ENCODE assay signal across 9 mouse cellular contexts in genomic region chr9:61878889-61879288, GRCm38 (mm10). TPM values are rescaled to one million over a fixed set of nuclear protein-coding genes. Genes with fewer than 3 reads are reported as not detected.
DNase-seq lines count a peak whose midpoint lies in the region; ATAC-seq and TF ChIP-seq lines count a peak whose summit lies in the region.
"Had no signal": no experiment of that assay in that cellular context is flagged by ENCODE, and none has a peak within 500 bp of the region (broad histone marks: within the 10 kb centered on the region; RNA-seq: fewer than 3 reads in every experiment).

No protein-coding gene starts in this region.

- H3K4me3 ChIP-seq in midbrain, embryonic 10.5 days: no peak overlapping the region
- H3K4me3 ChIP-seq in midbrain, embryonic 16.5 days (ENCODE audit: low read depth, low read length): no peak overlapping the region
- H3K4me3 ChIP-seq in forebrain, embryonic 16.5 days (replicated peaks; ENCODE audit: low read length): no peak overlapping the region
- H3K4me3 ChIP-seq in limb, embryonic 13.5 days: no peak overlapping the region
- H3K4me3 ChIP-seq: megakaryocyte, embryonic 14.5 days had no signal

- WGBS in midbrain, embryonic 10.5 days: 22% methylated on average over 2 of the region's 2 CpGs
- 45% methylated on average over 2 of the region's 2 CpGs for WGBS in midbrain, embryonic 16.5 days
- 21% methylated on average over 2 of the region's 2 CpGs for WGBS in forebrain, embryonic 16.5 days
- 31% methylated on average over 2 of the region's 2 CpGs for WGBS in limb, embryonic 13.5 days

- no peak for TF ChIP-seq POLR2A in brain, embryonic 14.5 days (IDR thresholded peaks at IDR 0.05; ENCODE audit: borderline replicate concordance, extremely low read depth, insufficient read depth, insufficient read length, poor library complexity, severe bottlenecking)

- no peak overlapping the region for H3K4me2 ChIP-seq in midbrain, embryonic 16.5 days (ENCODE audit: low read length)
- H3K4me2 ChIP-seq in forebrain, embryonic 16.5 days (ENCODE audit: low read length): no peak overlapping the region
- no peak overlapping the region for H3K4me2 ChIP-seq in limb, embryonic 13.5 days (replicated peaks)

- peaks cover 26% of the 10 kb centered on the region for H3K27me3 ChIP-seq in midbrain, embryonic 10.5 days (ENCODE audit: low read depth, poor library complexity, severe bottlenecking)
- H3K27me3 ChIP-seq in midbrain, embryonic 16.5 days (ENCODE audit: control insufficient read depth, insufficient read depth, low read depth, low read length): no peaks in the 10 kb centered on the region
- H3K27me3 ChIP-seq in forebrain, embryonic 16.5 days (replicated peaks; ENCODE audit: control insufficient read depth, insufficient read depth, low read length): no peaks in the 10 kb centered on the region
- peaks cover 11% of the 10 kb centered on the region for H3K27me3 ChIP-seq in limb, embryonic 13.5 days

- no peaks in the 10 kb centered on the region for H3K9me3 ChIP-seq in midbrain, embryonic 10.5 days (replicated peaks)
- no peaks in the 10 kb centered on the region for H3K9me3 ChIP-seq in midbrain, embryonic 16.5 days (replicated peaks; ENCODE audit: control insufficient read depth, low read length, poor library complexity, severe bottlenecking)
- no peaks in the 10 kb centered on the region for H3K9me3 ChIP-seq in forebrain, embryonic 16.5 days (ENCODE audit: control insufficient read depth, low read length)
- H3K9me3 ChIP-seq in limb, embryonic 13.5 days: no peaks in the 10 kb centered on the region

- H3K4me1 ChIP-seq in midbrain, embryonic 10.5 days: peaks cover 45% of the 10 kb centered on the region
- peaks cover 18% of the 10 kb centered on the region for H3K4me1 ChIP-seq in midbrain, embryonic 16.5 days (ENCODE audit: control insufficient read depth, insufficient read depth, low read length)
- peaks cover 24% of the 10 kb centered on the region for H3K4me1 ChIP-seq in forebrain, embryonic 16.5 days (replicated peaks; ENCODE audit: control insufficient read depth, insufficient read depth, low read length)
- H3K4me1 ChIP-seq in limb, embryonic 13.5 days: peaks cover 33% of the 10 kb centered on the region

- no peaks in the 10 kb centered on the region for H3K36me3 ChIP-seq in midbrain, embryonic 10.5 days
- H3K36me3 ChIP-seq in midbrain, embryonic 16.5 days (ENCODE audit: control insufficient read depth, insufficient read depth, low read length): no peaks in the 10 kb centered on the region
- no peaks in the 10 kb centered on the region for H3K36me3 ChIP-seq in forebrain, embryonic 16.5 days (ENCODE audit: control insufficient read depth, insufficient read depth)
- H3K36me3 ChIP-seq in limb, embryonic 13.5 days: no peaks in the 10 kb centered on the region

- ATAC-seq in midbrain, embryonic 16.5 days: no peak
- peak; percentile 63 for ATAC-seq in forebrain, embryonic 16.5 days
- peak; percentile 44; the same call in 1 of the 2 replicates for ATAC-seq in limb, embryonic 13.5 days (ENCODE audit: low FRiP score, low read depth)

- DNase-seq in midbrain, embryonic 10.5 days (ENCODE audit: low spot score): peak; percentile 81
- DNase-seq in brain, embryonic 14.5 days (ENCODE audit: low read depth): peak; percentile 92
- DNase-seq in kidney, adult 9 months: peak; percentile 71
- peak; percentile 58 for DNase-seq in ovary, postnatal 14 days (ENCODE audit: low spot score)
- peak; percentile 56 to 59 for DNase-seq in thymus, postnatal 36 days

- H3K9ac ChIP-seq in midbrain, embryonic 16.5 days (ENCODE audit: low read depth, low read length): no peak overlapping the region
- no peak overlapping the region for H3K9ac ChIP-seq in forebrain, embryonic 16.5 days (replicated peaks; ENCODE audit: low read depth, low read length)
- no peak overlapping the region for H3K9ac ChIP-seq in limb, embryonic 13.5 days

- 0 out of 2 replicates have a peak overlapping the region, but pooled peaks have one; percentile 34 for H3K27ac ChIP-seq in midbrain, embryonic 10.5 days (replicated peaks)
- no peak overlapping the region for H3K27ac ChIP-seq in midbrain, embryonic 16.5 days (ENCODE audit: low read length)
- no peak overlapping the region for H3K27ac ChIP-seq in forebrain, embryonic 16.5 days (ENCODE audit: low read length)
- H3K27ac ChIP-seq in limb, embryonic 13.5 days: no peak overlapping the region

- peak; percentile 74 for TF ChIP-seq CTCF in brain, embryonic 14.5 days (IDR thresholded peaks at IDR 0.05; ENCODE audit: borderline replicate concordance, extremely low read depth, insufficient read depth, insufficient read length)

RNA-seq across cellular contexts. Expression of gene Rplp1, which starts 35.5 kb away (rescaled TPM):
- polyA plus RNA-seq in midbrain, embryonic 10.5 days (2016; fragmentation: Nextera tagmentation; extraction: Ambion mirVana): 965 and 1,195 TPM in 2 replicates
- polyA plus RNA-seq in midbrain, embryonic 16.5 days (2015; fragmentation: Nextera tagmentation; extraction: Ambion mirVana): 818 and 819 TPM in 2 replicates
- polyA plus RNA-seq in brain, embryonic 14.5 days (2012; rRNA removed): 4,229 and 5,499 TPM in 2 replicates
- polyA plus RNA-seq in forebrain, embryonic 16.5 days (2015; fragmentation: Nextera tagmentation; extraction: Ambion mirVana): 804 and 844 TPM in 2 replicates
- polyA plus RNA-seq in limb, embryonic 13.5 days (2015; fragmentation: Nextera tagmentation; extraction: Ambion mirVana): 1,317 and 1,413 TPM in 2 replicates
